Mouse (Mus musculus) heart, adult 18-20 months (tissue): ENCODE measurements around the gene 4932411N23Rik. TPM values are rescaled to one million over a fixed set of nuclear protein-coding genes. Genes with fewer than 3 reads are reported as not detected.
"Not testable (repeated sequence)": the region's sequence is repeated elsewhere in the genome, so short reads cannot be mapped to it uniquely, and the experiment has no call there.

Source experiments
- DNase-seq, 2 experiments: peaks; one replicate each; pipeline ENCODE4 v3.0.0; 2021 to 2022; ENCODE audit warnings: mixed read lengths in 1 of 2
- long read RNA-seq, 2 experiments: library from polyadenylated mRNA; stranded (forward); transcript quantifications; one replicate each; pipeline ENCODE4 v2.0.0; 2021
- total RNA-seq, 2 experiments: library from RNA; stranded (reverse); gene quantifications; 2 replicates each; pipeline ENCODE4 v1.2.3; 2021

The 4932411N23Rik gene
- total RNA-seq: not detected
- long read RNA-seq, experiment 1: 0 reads
- long read RNA-seq, experiment 2: 0 reads

DNA sequence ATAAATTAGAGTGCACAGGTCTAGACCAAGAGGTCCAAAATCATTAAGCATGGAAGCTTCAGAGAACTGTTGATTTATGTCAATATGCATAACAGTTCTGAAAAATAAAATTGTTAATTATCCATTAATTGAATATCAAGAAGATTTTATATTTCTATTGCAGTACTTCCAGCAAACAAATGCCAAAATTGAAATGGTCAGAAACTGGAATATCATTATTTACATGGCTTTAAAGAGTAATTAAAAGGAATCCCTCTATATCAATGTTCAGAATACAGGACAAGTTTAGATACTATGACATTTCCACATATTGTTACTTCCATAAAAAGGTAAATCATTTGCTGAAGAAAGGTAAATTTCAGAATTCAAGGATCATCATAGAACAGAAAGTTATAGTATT lies at the start of gene 4932411N23Rik:
Gene 4932411N23Rik (minus strand): TSS at position 101 of the 400 bp plus-strand sequence.
- no peak for DNase-seq

DNA sequence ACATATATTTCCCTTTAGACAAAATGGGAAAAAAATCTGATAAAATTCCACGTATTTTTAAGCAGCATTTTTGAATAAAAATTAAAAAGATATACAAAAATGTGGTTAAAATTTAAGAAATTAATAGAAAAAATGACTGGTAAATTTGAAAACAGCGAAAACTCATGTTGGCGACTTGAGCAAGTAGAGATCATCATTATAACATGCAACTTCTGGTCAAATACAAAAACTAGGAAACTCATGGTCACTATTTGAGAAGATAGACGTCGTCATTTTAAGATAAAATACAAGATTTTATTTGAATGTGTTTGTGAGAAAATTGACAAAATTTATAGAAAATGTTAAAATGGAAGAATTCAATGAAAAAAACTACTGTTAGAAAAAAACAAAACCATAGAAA lies 35.8 kb downstream of the 4932411N23Rik start:
- DNase-seq: no peak

DNA sequence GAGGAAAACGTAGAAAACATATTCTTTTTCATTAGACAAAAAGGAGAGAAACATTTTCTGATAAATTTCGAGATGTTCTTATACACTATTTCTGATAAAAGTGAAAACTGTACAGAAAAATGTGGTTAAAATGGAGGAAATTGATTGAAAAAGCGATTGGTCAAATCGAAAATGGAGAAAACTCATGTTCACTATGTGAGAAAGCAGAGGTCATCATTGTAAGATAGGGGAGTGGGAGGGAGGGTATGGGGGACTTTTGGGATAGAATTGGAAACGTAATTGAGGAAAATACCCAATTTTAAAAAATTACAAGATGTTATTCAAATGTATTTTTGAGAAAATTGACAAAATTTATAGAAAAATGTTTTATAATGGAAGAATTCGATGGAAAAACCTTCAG lies 38.0 kb downstream of the 4932411N23Rik start:
- DNase-seq: peak in 1 of 2 experiments; percentile 0

DNA sequence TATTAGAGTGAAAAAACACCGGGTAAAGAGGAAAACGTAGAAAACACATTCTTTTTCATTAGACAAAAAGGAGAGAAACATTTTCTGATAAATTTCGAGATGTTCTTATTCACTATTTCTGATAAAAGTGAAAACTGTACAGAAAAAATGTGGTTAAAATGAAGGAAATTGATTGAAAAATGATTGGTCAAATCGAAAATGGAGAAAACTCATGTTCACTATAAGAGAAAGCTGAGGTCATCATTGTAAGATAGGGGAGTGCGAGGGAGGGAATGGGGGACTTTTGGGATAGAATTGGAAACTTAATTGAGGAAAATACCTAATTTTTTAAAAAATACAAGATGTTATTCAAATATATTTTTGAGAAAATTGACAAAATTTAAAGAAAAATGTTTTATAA lies 40.8 kb downstream of the 4932411N23Rik start:
- DNase-seq: not testable (repeated sequence)

DNA sequence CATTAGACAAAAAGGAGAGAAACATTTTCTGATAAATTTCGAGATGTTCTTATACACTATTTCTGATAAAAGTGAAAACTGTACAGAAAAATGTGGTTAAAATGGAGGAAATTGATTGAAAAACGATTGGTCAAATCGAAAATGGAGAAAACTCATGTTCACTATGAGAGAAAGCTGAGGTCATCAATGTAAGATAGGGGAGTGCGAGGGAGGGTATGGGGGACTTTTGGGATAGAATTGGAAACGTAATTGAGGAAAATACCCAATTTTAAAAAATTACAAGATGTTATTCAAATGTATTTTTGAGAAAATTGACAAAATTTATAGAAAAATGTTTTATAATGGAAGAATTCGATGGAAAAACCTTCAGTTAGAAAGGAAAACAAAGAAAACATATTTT lies 42.2 kb downstream of the 4932411N23Rik start:
- peak in 1 of 2 experiments; percentile 25 for DNase-seq

Other genes starting within 250 kb of the 4932411N23Rik start
- gene Gm382, start 224.1 kb upstream of the 4932411N23Rik start, total RNA-seq: not detected